Mouse (Mus musculus) erythroblast, embryonic 14.5 days (primary cell): ENCODE data around the gene Wdr31. TPM values are rescaled to one million over a fixed set of nuclear protein-coding genes. Genes with fewer than 3 reads are reported as not detected.

Experiments used
- H3K27me3 ChIP-seq: 2 replicates; pipeline ENCODE4 v1.6.1; 2012; ENCODE audit warnings: inconsistent platforms; ENCODE audit not compliant: control insufficient read depth
- H3K36me3 ChIP-seq: 2 replicates; pipeline ENCODE4 v1.6.1; 2012; ENCODE audit warnings: mild to moderate bottlenecking, inconsistent platforms; ENCODE audit not compliant: control insufficient read depth
- H3K4me1 ChIP-seq: 2 replicates; pipeline ENCODE4 v1.6.1; 2012; ENCODE audit warnings: inconsistent platforms; ENCODE audit not compliant: control insufficient read depth
- H3K4me3 ChIP-seq: replicated peaks from 2 replicates; pipeline ENCODE3; 2012; ENCODE audit warnings: moderate library complexity, mild to moderate bottlenecking, inconsistent platforms
- H3K9me3 ChIP-seq: 2 replicates; pipeline ENCODE4 v1.6.1; 2012; ENCODE audit warnings: low read length, inconsistent platforms, mixed read lengths; ENCODE audit not compliant: control insufficient read depth
- GATA1 ChIP-seq: IDR thresholded peaks from 2 replicates; pipeline ENCODE4 v1.6.1; 2012; ENCODE audit warnings: low read length, inconsistent platforms, mixed read lengths
- TAL1 ChIP-seq: IDR thresholded peaks from 3 replicates; pipeline ENCODE4 v1.6.1; 2012; ENCODE audit warnings: low read length, inconsistent platforms, mixed read lengths
- polyA plus RNA-seq: library from polyadenylated mRNA; stranded (reverse); fragments of >175 nt; gene quantifications from 2 replicates; pipeline ENCODE4 v1.2.3, GENCODE M21; 2012

Wdr31 gene
- polyA plus RNA-seq, 1 experiment, result not detected

GRCm38 (mm10) chr4:62514995-62515394 lies 44.3 kb upstream of the Wdr31 start:
- H3K36me3 ChIP-seq, result peaks cover 87% of the 10 kb centered on the region
- H3K4me3 ChIP-seq, result peak overlapping the region; percentile 65
- H3K4me1 ChIP-seq, result peaks cover 76% of the 10 kb centered on the region
- no peaks in the 10 kb centered on the region for H3K27me3 ChIP-seq
- H3K9me3 ChIP-seq, result no peaks in the 10 kb centered on the region
- no peak for TF ChIP-seq GATA1
- TF ChIP-seq TAL1, result no peak

GRCm38 (mm10) chr4:62513998-62514506 lies 43.4 kb upstream of the Wdr31 start:
- peaks cover 94% of the 10 kb centered on the region for H3K36me3 ChIP-seq
- H3K9me3 ChIP-seq, result no peaks in the 10 kb centered on the region
- H3K27me3 ChIP-seq, result no peaks in the 10 kb centered on the region; the same call in 1 of the 2 replicates
- H3K4me3 ChIP-seq, result peak overlapping the region; percentile 65
- TF ChIP-seq TAL1, result no peak
- no peak for TF ChIP-seq GATA1
- peaks cover 84% of the 10 kb centered on the region for H3K4me1 ChIP-seq

GRCm38 (mm10) chr4:62509946-62510345 lies 39.2 kb upstream of the Wdr31 start:
- Histone ChIP-seq H3K4me3 (peak overlapping the region; percentile 3), H3K27me3 (no peaks in the 10 kb centered on the region; the same call in 1 of the 2 replicates), H3K4me1 (peaks cover 97% of the 10 kb centered on the region), H3K36me3 (peaks cover 91% of the 10 kb centered on the region), H3K9me3 (no peaks in the 10 kb centered on the region)
- TF ChIP-seq TAL1 (no peak), GATA1 (no peak)

- peak overlapping the region; percentile 0 for H3K4me3 ChIP-seq
- peaks cover 97% of the 10 kb centered on the region for H3K4me1 ChIP-seq
- no peaks in the 10 kb centered on the region for H3K9me3 ChIP-seq
- H3K27me3 ChIP-seq, result no peaks in the 10 kb centered on the region; the same call in 1 of the 2 replicates
- H3K36me3 ChIP-seq, result peaks cover 82% of the 10 kb centered on the region
- TF ChIP-seq TAL1 (no peak), GATA1 (no peak)
These were observed 38.1 kb upstream of the Wdr31 start for GRCm38 (mm10) chr4:62508839-62509238.

GRCm38 (mm10) chr4:62506798-62507197 lies 36.1 kb upstream of the Wdr31 start:
- Histone ChIP-seq H3K4me1 (peaks cover 97% of the 10 kb centered on the region), H3K9me3 (no peaks in the 10 kb centered on the region), H3K4me3 (no peak overlapping the region), H3K27me3 (no peaks in the 10 kb centered on the region; the same call in 1 of the 2 replicates), H3K36me3 (peaks cover 62% of the 10 kb centered on the region)
- TF ChIP-seq TAL1 (no peak), GATA1 (no peak)

- Histone ChIP-seq H3K27me3 (no peaks in the 10 kb centered on the region; the same call in 1 of the 2 replicates), H3K4me1 (peaks cover 97% of the 10 kb centered on the region), H3K36me3 (peaks cover 54% of the 10 kb centered on the region), H3K9me3 (no peaks in the 10 kb centered on the region), H3K4me3 (no peak overlapping the region)
- no peak for TF ChIP-seq TAL1
- TF ChIP-seq GATA1, result no peak
These were observed 35.3 kb upstream of the Wdr31 start for GRCm38 (mm10) chr4:62505991-62506390.

- H3K9me3 ChIP-seq, result no peaks in the 10 kb centered on the region
- TF ChIP-seq GATA1, result no peak
- no peak for TF ChIP-seq TAL1
- peaks cover 46% of the 10 kb centered on the region for H3K36me3 ChIP-seq
- peak within 1 kb of the TSS; percentile 67 for H3K4me3 ChIP-seq
- peaks cover 87% of the 10 kb centered on the region for H3K4me1 ChIP-seq
- H3K27me3 ChIP-seq, result no peaks in the 10 kb centered on the region
These were observed 32.8 kb upstream of the Wdr31 start, which contains the start of gene Hdhd3 for GRCm38 (mm10) chr4:62503374-62503970. TSS of gene Hdhd3 (minus strand) at chr4:62503467.

- Histone ChIP-seq H3K4me1 (peaks cover 82% of the 10 kb centered on the region), H3K9me3 (no peaks in the 10 kb centered on the region), H3K4me3 (peak overlapping the region; percentile 67), H3K36me3 (peaks cover 46% of the 10 kb centered on the region), H3K27me3 (no peaks in the 10 kb centered on the region)
- TF ChIP-seq GATA1, result no peak
- no peak for TF ChIP-seq TAL1
These were observed 32.3 kb upstream of the Wdr31 start for GRCm38 (mm10) chr4:62502969-62503368.

GRCm38 (mm10) chr4:62501964-62502732 lies 31.5 kb upstream of the Wdr31 start:
- H3K4me1 ChIP-seq, result peaks cover 74% of the 10 kb centered on the region
- H3K36me3 ChIP-seq, result peaks cover 41% of the 10 kb centered on the region
- H3K27me3 ChIP-seq, result no peaks in the 10 kb centered on the region
- TF ChIP-seq TAL1 (no peak), GATA1 (no peak)
- no peaks in the 10 kb centered on the region for H3K9me3 ChIP-seq
- H3K4me3 ChIP-seq, result peak overlapping the region; percentile 67
